Mouse (Mus musculus) liver, embryonic 11.5 days (tissue): ENCODE results near the gene Slirp. TPM values are rescaled to one million over a fixed set of nuclear protein-coding genes. Genes with fewer than 3 reads are reported as not detected.

Source experiments
- ATAC-seq: fragments of 200-750 bp; cut with Nextera tagmentation; replicated peaks from 2 replicates; pipeline ENCODE4 v1.8.0; 2017; ENCODE audit warnings: moderate number of reproducible peaks, mild to moderate bottlenecking, moderate TSS enrichment, moderate library complexity; ENCODE audit not compliant: low FRiP score
- DNase-seq: peaks from one replicate; pipeline ENCODE4 v3.0.0-alpha.2; 2017; ENCODE audit warnings: low spot score
- H3K27ac ChIP-seq: fragments of 300-500 bp; sonication (generic); 2 replicates; pipeline ENCODE4 v1.5.1; 2014; ENCODE audit warnings: mild to moderate bottlenecking, low read depth, low read length, control low read depth
- H3K27me3 ChIP-seq: fragments of 300-500 bp; sonication (generic); replicated peaks from 2 replicates; pipeline ENCODE4 v1.6.1; 2014; ENCODE audit warnings: low read length, mixed read lengths; ENCODE audit not compliant: control insufficient read depth, insufficient read depth
- H3K36me3 ChIP-seq: fragments of 300-500 bp; sonication (generic); 2 replicates; pipeline ENCODE4 v1.6.1; 2014; ENCODE audit warnings: mild to moderate bottlenecking, low read length, moderate library complexity, mixed read lengths; ENCODE audit not compliant: control insufficient read depth, insufficient read depth
- H3K4me1 ChIP-seq: fragments of 300-500 bp; sonication (generic); replicated peaks from 2 replicates; pipeline ENCODE4 v1.6.1; 2014; ENCODE audit warnings: low read length, mixed read lengths; ENCODE audit not compliant: control insufficient read depth, insufficient read depth
- H3K4me2 ChIP-seq: fragments of 300-500 bp; sonication (generic); 2 replicates; pipeline ENCODE4 v1.6.1; 2014; ENCODE audit warnings: mild to moderate bottlenecking, control low read depth, moderate library complexity
- H3K4me3 ChIP-seq: fragments of 300-500 bp; sonication (generic); 2 replicates; pipeline ENCODE4 v1.5.1; 2014; ENCODE audit warnings: low read depth, low read length, control low read depth
- H3K9ac ChIP-seq: fragments of 300-500 bp; sonication (generic); 2 replicates; pipeline ENCODE4 v1.6.1; 2014; ENCODE audit warnings: low read depth, low read length, control low read depth
- H3K9me3 ChIP-seq: fragments of 300-500 bp; sonication (generic); 2 replicates; pipeline ENCODE4 v1.6.1; 2016; ENCODE audit warnings: low read length, inconsistent platforms, mixed read lengths; ENCODE audit not compliant: control insufficient read depth
- WGBS: fragments of 180-500 bp; shearing (Covaris S2); extraction: QIAGEN DNeasy Blood & Tissue Kit; methylation state at CpG from one replicate; pipeline ENCODE4 v1.1.7; 2014; 5-methylcytosine and 5-hydroxymethylcytosine counted together
- polyA plus RNA-seq: library from polyadenylated mRNA; unstranded; fragments of >200 nt; fragmentation: Nextera tagmentation; extraction: Ambion mirVana; gene quantifications from 2 replicates; pipeline ENCODE4 v1.2.1, GENCODE M21; 2014

Gene Slirp
- 314 and 321 TPM in 2 replicates for polyA plus RNA-seq

DNA sequence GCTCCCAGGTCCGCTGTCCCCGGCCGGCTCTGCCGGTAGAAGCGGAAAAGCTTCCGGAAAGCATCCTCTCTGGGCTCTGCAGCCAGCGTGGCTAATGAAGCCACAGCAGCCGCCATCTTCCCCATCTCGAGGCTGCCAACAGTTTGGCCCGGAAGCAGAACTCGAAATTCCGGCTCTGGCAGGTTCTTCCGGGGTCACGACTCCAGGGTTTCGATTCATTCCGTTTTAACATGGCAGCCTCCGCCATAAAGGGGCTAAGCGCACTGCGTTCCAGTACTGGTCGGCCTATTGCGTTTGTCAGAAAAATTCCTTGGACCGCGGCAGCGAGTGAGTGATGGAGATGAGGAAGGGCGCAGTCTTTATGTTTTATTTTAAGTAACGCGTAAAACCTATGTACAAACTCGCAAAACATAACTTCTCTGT lies at the start of gene Slirp, which contains the start of gene Alkbh1:
Gene Slirp (plus strand): TSS at position 197 of the 423 bp plus-strand sequence.
Gene Alkbh1 (minus strand): TSS at position 318 of the 423 bp plus-strand sequence.
- ATAC-seq (peak; percentile 89), DNase-seq (peak; percentile 89)
- peaks cover 12% of the 10 kb centered on the region for H3K4me1 ChIP-seq
- no peaks in the 10 kb centered on the region for H3K9me3 ChIP-seq
- peak within 1 kb of the TSS; percentile 91 for H3K4me3 ChIP-seq
- peak within 1 kb of the TSS; percentile 81 for H3K4me2 ChIP-seq
- H3K9ac ChIP-seq, result peak within 1 kb of the TSS; percentile 92
- H3K27ac ChIP-seq, result peak within 1 kb of the TSS; percentile 67
- peaks cover 24% of the 10 kb centered on the region for H3K36me3 ChIP-seq
- under 1% methylated on average over 28 of the region's 28 CpGs for WGBS
- H3K27me3 ChIP-seq, result no peaks in the 10 kb centered on the region

DNA sequence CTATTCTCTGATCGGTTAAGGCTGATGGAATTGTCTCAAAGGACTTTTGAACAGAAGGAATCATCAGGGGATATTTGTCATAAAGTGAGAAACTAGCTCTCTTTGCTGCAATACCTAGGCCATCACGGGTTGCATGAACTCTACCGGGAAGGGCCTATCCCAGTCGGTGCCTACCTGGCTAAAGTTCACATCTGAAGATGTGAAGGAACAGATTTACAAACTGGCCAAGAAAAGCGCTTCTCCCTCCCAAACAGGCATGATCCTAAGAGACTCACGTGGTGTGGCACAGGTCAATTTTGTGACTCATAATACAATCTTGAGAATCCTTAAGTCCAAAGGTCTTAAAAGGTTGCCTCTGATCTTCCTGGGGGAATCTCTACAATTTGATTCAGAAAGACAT lies 49.4 kb upstream of the Slirp start:
- 88% methylated on average over 6 of the region's 6 CpGs for WGBS
- Histone ChIP-seq H3K4me1 (no peaks in the 10 kb centered on the region), H3K4me3 (no peak overlapping the region), H3K4me2 (no peak overlapping the region), H3K9ac (no peak overlapping the region), H3K27ac (no peak overlapping the region), H3K36me3 (no peaks in the 10 kb centered on the region), H3K9me3 (no peaks in the 10 kb centered on the region), H3K27me3 (no peaks in the 10 kb centered on the region)
- DNase-seq, result no peak
- no peak for ATAC-seq

- ATAC-seq (no peak), DNase-seq (no peak)
- H3K4me2 ChIP-seq, result no peak overlapping the region
- H3K36me3 ChIP-seq, result no peaks in the 10 kb centered on the region
- H3K27ac ChIP-seq, result no peak overlapping the region
- no peaks in the 10 kb centered on the region for H3K27me3 ChIP-seq
- no peaks in the 10 kb centered on the region for H3K9me3 ChIP-seq
- H3K9ac ChIP-seq, result no peak overlapping the region
- 89% methylated on average over 4 of the region's 4 CpGs for WGBS
- H3K4me3 ChIP-seq, result no peak overlapping the region
- H3K4me1 ChIP-seq, result no peaks in the 10 kb centered on the region
Observed at GRCm38 (mm10) chr12:87397126-87397525, 46.6 kb upstream of the Slirp start.

DNA sequence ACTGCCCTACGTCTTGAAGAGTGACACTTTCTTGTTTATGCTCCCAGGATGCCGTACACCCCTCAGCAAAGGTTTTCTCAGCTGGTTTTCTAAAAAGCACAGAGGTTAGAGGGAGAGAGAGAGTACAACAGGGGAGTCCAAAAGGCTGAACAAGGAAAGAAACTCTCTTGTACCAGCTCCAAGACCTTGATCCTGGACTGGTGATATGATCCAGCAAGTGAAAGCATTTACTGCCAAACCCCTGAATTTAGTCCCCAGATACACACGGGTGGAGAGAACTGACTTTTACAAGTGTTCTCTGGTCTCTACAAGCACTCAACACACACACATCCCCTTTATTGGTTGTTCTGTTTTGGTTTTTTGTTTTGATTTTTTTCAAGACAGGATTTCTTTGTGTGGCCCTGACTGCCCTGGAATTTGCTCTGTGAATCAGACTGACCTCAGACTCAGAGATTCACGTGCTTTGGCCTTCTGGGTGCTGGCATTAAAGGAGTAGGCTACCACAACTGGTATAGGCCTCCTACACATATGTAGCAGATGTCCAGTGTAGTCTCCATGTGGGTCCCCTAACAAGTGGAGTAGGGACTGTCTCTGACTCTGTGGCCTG lies 45.8 kb upstream of the Slirp start:
- WGBS, result 84% methylated on average over 4 of the region's 4 CpGs
- H3K36me3 ChIP-seq, result no peaks in the 10 kb centered on the region
- H3K9ac ChIP-seq, result no peak overlapping the region
- ATAC-seq, result no peak
- H3K4me3 ChIP-seq, result no peak overlapping the region
- H3K4me1 ChIP-seq, result no peaks in the 10 kb centered on the region
- no peak for DNase-seq
- no peaks in the 10 kb centered on the region for H3K27me3 ChIP-seq
- no peak overlapping the region for H3K4me2 ChIP-seq
- no peaks in the 10 kb centered on the region for H3K9me3 ChIP-seq
- H3K27ac ChIP-seq, result no peak overlapping the region

GRCm38 (mm10) chr12:87399119-87399819 lies 44.4 kb upstream of the Slirp start:
- Histone ChIP-seq H3K27me3 (no peaks in the 10 kb centered on the region), H3K4me3 (no peak overlapping the region), H3K4me1 (no peaks in the 10 kb centered on the region), H3K4me2 (no peak overlapping the region), H3K36me3 (no peaks in the 10 kb centered on the region), H3K27ac (no peak overlapping the region), H3K9ac (no peak overlapping the region), H3K9me3 (no peaks in the 10 kb centered on the region)
- 74% methylated on average over 10 of the region's 10 CpGs for WGBS
- DNase-seq (no peak), ATAC-seq (no peak)

DNA sequence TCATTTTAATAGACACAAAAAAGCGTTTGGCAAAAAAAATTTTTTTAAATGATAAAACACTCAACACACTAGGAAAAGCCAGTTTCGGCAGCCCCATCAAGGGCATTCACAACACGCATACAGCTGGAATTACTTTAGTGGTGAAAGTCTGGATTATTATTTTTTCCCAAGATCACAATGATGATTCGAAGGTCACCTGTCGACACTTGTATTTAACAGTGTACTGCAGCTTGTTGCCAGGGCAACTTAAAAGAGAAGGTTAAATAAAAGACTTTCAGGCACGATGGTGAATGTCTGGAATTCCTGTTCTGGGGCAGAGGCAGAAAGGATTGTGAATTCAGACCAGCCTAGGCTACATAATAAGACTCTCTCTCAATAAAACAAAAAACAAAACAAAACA lies 41.8 kb upstream of the Slirp start:
- DNase-seq (no peak), ATAC-seq (no peak)
- Histone ChIP-seq H3K27ac (no peak overlapping the region), H3K4me2 (no peak overlapping the region), H3K36me3 (no peaks in the 10 kb centered on the region), H3K9me3 (no peaks in the 10 kb centered on the region), H3K4me3 (no peak overlapping the region), H3K27me3 (no peaks in the 10 kb centered on the region), H3K4me1 (no peaks in the 10 kb centered on the region), H3K9ac (no peak overlapping the region)
- whole genome bisulfite sequencing, result 73% methylated on average over 6 of the region's 6 CpGs

DNA sequence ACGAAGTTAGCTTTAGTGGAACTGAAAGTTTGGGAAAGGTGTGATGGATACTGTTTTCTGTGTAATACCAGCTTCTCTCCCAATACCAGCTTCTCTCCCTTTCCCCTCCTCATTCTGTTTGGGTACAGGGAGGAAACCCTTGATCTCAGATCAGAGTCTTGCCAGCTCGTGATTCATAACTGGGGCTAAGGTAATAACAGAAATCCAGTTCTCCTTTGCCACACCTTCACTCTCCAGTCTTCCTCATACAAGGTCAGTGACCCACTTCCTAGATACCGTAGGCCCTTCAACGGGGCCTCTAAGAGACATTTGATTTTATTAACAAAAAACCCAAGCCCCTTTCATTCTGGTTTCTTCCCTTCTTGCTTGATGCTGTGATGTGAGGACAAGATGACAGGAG lies 38.5 kb upstream of the Slirp start:
- H3K27me3 ChIP-seq, result no peaks in the 10 kb centered on the region
- no peaks in the 10 kb centered on the region for H3K9me3 ChIP-seq
- no peak overlapping the region for H3K9ac ChIP-seq
- H3K4me1 ChIP-seq, result peaks cover 15% of the 10 kb centered on the region
- H3K27ac ChIP-seq, result no peak overlapping the region
- DNase-seq, result no peak
- H3K4me2 ChIP-seq, result no peak overlapping the region
- H3K4me3 ChIP-seq, result no peak overlapping the region
- WGBS, result 85% methylated on average over 4 of the region's 4 CpGs
- no peak for ATAC-seq
- no peaks in the 10 kb centered on the region for H3K36me3 ChIP-seq

- no peak overlapping the region for H3K27ac ChIP-seq
- H3K4me2 ChIP-seq, result no peak overlapping the region
- H3K36me3 ChIP-seq, result no peaks in the 10 kb centered on the region
- no peaks in the 10 kb centered on the region for H3K9me3 ChIP-seq
- H3K9ac ChIP-seq, result no peak overlapping the region
- no peak for DNase-seq
- no peaks in the 10 kb centered on the region for H3K27me3 ChIP-seq
- ATAC-seq, result no peak
- H3K4me1 ChIP-seq, result peaks cover 15% of the 10 kb centered on the region
- no peak overlapping the region for H3K4me3 ChIP-seq
- whole genome bisulfite sequencing, result 74% methylated on average over 3 of the region's 3 CpGs
Observed at GRCm38 (mm10) chr12:87405721-87406120, 38.0 kb upstream of the Slirp start.
